Mouse (Mus musculus) heart, embryonic 15.5 days (tissue): Measurements from ENCODE around the gene Stk38. TPM values are rescaled to one million over a fixed set of nuclear protein-coding genes. Genes with fewer than 3 reads are reported as not detected.

Source experiments
- ATAC-seq: fragments of 200-750 bp; cut with Nextera tagmentation; replicated peaks from 2 replicates; pipeline ENCODE4 v1.8.0; 2017; ENCODE audit warnings: low read depth, moderate TSS enrichment; ENCODE audit not compliant: insufficient number of reproducible peaks, insufficient read depth, low FRiP score
- H3K27ac ChIP-seq: fragments of 300-500 bp; sonication (generic); 2 replicates; pipeline ENCODE4 v1.5.1; 2015; ENCODE audit warnings: mild to moderate bottlenecking, inconsistent platforms
- H3K27me3 ChIP-seq: fragments of 300-500 bp; sonication (generic); 2 replicates; pipeline ENCODE4 v1.6.1; 2015; ENCODE audit warnings: inconsistent platforms
- H3K36me3 ChIP-seq: fragments of 300-500 bp; sonication (generic); 2 replicates; pipeline ENCODE4 v1.6.1; 2015; ENCODE audit warnings: mild to moderate bottlenecking, inconsistent platforms
- H3K4me1 ChIP-seq: fragments of 300-500 bp; sonication (generic); replicated peaks from 2 replicates; pipeline ENCODE4 v1.6.1; 2015; ENCODE audit warnings: inconsistent platforms
- H3K4me2 ChIP-seq: fragments of 300-500 bp; sonication (generic); 2 replicates; pipeline ENCODE4 v1.6.1; 2015; ENCODE audit warnings: inconsistent platforms, mild to moderate bottlenecking, moderate library complexity
- H3K4me3 ChIP-seq: fragments of 300-500 bp; sonication (generic); 2 replicates; pipeline ENCODE4 v1.5.1; 2015; ENCODE audit warnings: mild to moderate bottlenecking, inconsistent platforms
- H3K9ac ChIP-seq: fragments of 300-500 bp; sonication (generic); 2 replicates; pipeline ENCODE4 v1.6.1; 2015; ENCODE audit warnings: mild to moderate bottlenecking, inconsistent platforms
- H3K9me3 ChIP-seq: fragments of 300-500 bp; sonication (generic); replicated peaks from 2 replicates; pipeline ENCODE4 v1.6.1; 2016; ENCODE audit warnings: inconsistent platforms
- WGBS: fragments of 180-500 bp; shearing (Covaris S2); methylation state at CpG from one replicate; pipeline ENCODE4 v1.1.7; 2015; ENCODE audit warnings: mixed read lengths; 5-methylcytosine and 5-hydroxymethylcytosine counted together
- polyA plus RNA-seq: library from polyadenylated mRNA; unstranded; fragments of >200 nt; fragmentation: Nextera tagmentation; extraction: Ambion mirVana; gene quantifications from 2 replicates; pipeline ENCODE4 v1.2.1, GENCODE M21; 2015

The Stk38 gene
- polyA plus RNA-seq, 1 experiment from 2014 or later = 73.6 TPM

DNA sequence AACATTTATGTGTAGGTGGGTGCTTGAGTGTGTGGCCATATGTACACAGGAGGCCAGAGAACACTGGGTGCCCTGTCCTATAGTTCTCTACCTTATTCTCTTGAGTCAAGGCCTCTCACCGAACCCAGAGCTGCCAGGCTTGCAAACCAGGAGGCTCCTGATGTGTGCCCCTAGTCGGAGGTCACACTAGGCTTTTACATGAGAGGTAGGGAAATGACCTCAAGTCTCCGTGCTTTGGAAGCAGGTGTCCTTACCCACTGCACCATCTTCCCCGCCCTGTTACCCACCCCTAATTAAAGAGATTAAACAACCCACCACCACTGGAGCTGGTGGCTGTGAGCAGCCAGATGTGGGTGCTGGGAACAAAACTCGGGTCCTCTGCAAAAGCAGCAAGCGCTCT lies 15.6 kb upstream of the Stk38 start:
- Histone ChIP-seq H3K36me3 (no peaks in the 10 kb centered on the region), H3K9ac (no peak overlapping the region), H3K9me3 (no peaks in the 10 kb centered on the region), H3K27ac (no peak overlapping the region), H3K4me1 (peaks cover 14% of the 10 kb centered on the region), H3K4me3 (no peak overlapping the region), H3K4me2 (no peak overlapping the region), H3K27me3 (no peaks in the 10 kb centered on the region)
- ATAC-seq = no peak
- 83% methylated on average over 6 of the region's 6 CpGs for WGBS

- 19% methylated on average over 15 of the region's 15 CpGs for WGBS
- no peak for ATAC-seq
- no peaks in the 10 kb centered on the region for H3K9me3 ChIP-seq
Measured at GRCm38 (mm10) chr17:29022230-29022819, 14.5 kb upstream of the Stk38 start.

GRCm38 (mm10) chr17:29020444-29020843 lies 12.6 kb upstream of the Stk38 start:
- ATAC-seq = no peak; the same call in 1 of the 2 replicates
- H3K9ac ChIP-seq = no peak overlapping the region

More at GRCm38 (mm10) chr17:29022230-29022819, 14.5 kb upstream of the Stk38 start:
- H3K4me2 ChIP-seq = peak overlapping the region; percentile 41
- no peaks in the 10 kb centered on the region for H3K27me3 ChIP-seq
- peaks cover 14% of the 10 kb centered on the region for H3K4me1 ChIP-seq
- H3K9ac ChIP-seq = no peak overlapping the region
- H3K4me3 ChIP-seq = 0 out of 2 replicates have a peak overlapping the region, but pooled peaks have one; percentile 12
- H3K36me3 ChIP-seq = no peaks in the 10 kb centered on the region
- no peak overlapping the region for H3K27ac ChIP-seq

GRCm38 (mm10) chr17:29019391-29019790 lies 11.6 kb upstream of the Stk38 start:
- no peak overlapping the region for H3K27ac ChIP-seq
- no peaks in the 10 kb centered on the region for H3K27me3 ChIP-seq
- 0 out of 2 replicates have a peak, but pooled peaks cover 6% of the 10 kb centered on the region for H3K4me1 ChIP-seq
- WGBS = 62% methylated on average over 7 of the region's 7 CpGs
- H3K9me3 ChIP-seq = no peaks in the 10 kb centered on the region; the same call in 1 of the 2 replicates
- no peaks in the 10 kb centered on the region for H3K36me3 ChIP-seq
- H3K4me2 ChIP-seq = no peak overlapping the region
- H3K4me3 ChIP-seq = no peak overlapping the region
- no peak overlapping the region for H3K9ac ChIP-seq
- ATAC-seq = no peak

More at GRCm38 (mm10) chr17:29020444-29020843, 12.6 kb upstream of the Stk38 start:
- Histone ChIP-seq H3K4me1 (peaks cover 14% of the 10 kb centered on the region), H3K4me3 (no peak overlapping the region), H3K4me2 (no peak overlapping the region), H3K27me3 (no peaks in the 10 kb centered on the region), H3K36me3 (no peaks in the 10 kb centered on the region), H3K27ac (no peak overlapping the region), H3K9me3 (no peaks in the 10 kb centered on the region; the same call in 1 of the 2 replicates)

DNA sequence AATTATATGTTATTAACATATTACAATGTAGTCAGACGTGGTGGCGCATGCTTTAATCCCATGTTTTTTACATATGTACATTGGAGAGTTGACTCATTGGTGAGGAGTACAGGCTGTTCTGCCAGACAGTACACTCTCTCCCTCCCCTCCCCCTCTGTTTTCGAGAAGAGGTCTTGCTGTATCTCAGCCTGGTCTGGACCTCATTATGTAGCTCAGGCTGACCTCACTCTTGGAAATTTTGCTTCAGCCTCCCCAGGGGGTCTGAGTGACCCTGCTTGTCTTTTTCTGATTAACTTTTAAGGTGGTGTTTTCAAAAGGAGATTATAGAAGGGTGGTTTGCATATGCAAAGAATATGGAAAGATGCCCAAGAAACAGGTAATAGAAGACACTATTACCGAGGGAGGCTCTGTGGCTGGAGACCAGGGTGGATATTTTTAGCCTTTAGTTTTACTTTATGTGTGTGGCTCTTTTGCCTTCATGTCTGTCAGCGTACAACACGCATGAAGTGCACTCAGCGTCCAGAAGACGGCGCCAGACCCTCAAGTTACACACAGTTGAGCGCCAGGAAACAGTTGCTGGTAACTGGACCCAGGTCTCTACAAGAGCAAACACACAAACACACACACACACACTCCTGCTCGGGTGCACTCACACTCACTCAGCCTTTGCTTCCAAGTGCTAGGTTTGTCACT lies 10.6 kb upstream of the Stk38 start:
- no peak overlapping the region for H3K9ac ChIP-seq
- no peak overlapping the region for H3K4me2 ChIP-seq
- ATAC-seq = no peak
- no peaks in the 10 kb centered on the region; the same call in 1 of the 2 replicates for H3K9me3 ChIP-seq
- H3K4me3 ChIP-seq = no peak overlapping the region
- no peaks in the 10 kb centered on the region for H3K27me3 ChIP-seq
- H3K36me3 ChIP-seq = no peaks in the 10 kb centered on the region
- 0 out of 2 replicates have a peak, but pooled peaks cover 3% of the 10 kb centered on the region for H3K4me1 ChIP-seq
- H3K27ac ChIP-seq = no peak overlapping the region
- 42% methylated on average over 11 of the region's 11 CpGs for WGBS

- no peak overlapping the region for H3K4me2 ChIP-seq
- H3K27ac ChIP-seq = no peak overlapping the region
- no peak overlapping the region for H3K4me3 ChIP-seq
- H3K27me3 ChIP-seq = no peaks in the 10 kb centered on the region
- 0 out of 2 replicates have a peak, but pooled peaks cover 3% of the 10 kb centered on the region for H3K4me1 ChIP-seq
- ATAC-seq = no peak
- H3K9ac ChIP-seq = no peak overlapping the region
- no peaks in the 10 kb centered on the region; the same call in 1 of the 2 replicates for H3K9me3 ChIP-seq
- no peaks in the 10 kb centered on the region for H3K36me3 ChIP-seq
- WGBS = 80% methylated on average over 4 of the region's 4 CpGs
Measured at GRCm38 (mm10) chr17:29016705-29017104, 8.9 kb upstream of the Stk38 start.

- no peak overlapping the region for H3K4me2 ChIP-seq
- 0 out of 2 replicates have a peak, but pooled peaks cover 3% of the 10 kb centered on the region for H3K4me1 ChIP-seq
- no peak overlapping the region for H3K27ac ChIP-seq
- H3K4me3 ChIP-seq = no peak overlapping the region
- H3K9ac ChIP-seq = no peak overlapping the region
- no peaks in the 10 kb centered on the region; the same call in 1 of the 2 replicates for H3K9me3 ChIP-seq
- no peaks in the 10 kb centered on the region for H3K36me3 ChIP-seq
- no peaks in the 10 kb centered on the region for H3K27me3 ChIP-seq
- 33% methylated on average over 2 of the region's 2 CpGs for WGBS
- ATAC-seq = no peak
Measured at GRCm38 (mm10) chr17:29015638-29016037, 7.8 kb upstream of the Stk38 start.

GRCm38 (mm10) chr17:29014235-29014634 lies 6.4 kb upstream of the Stk38 start:
- Histone ChIP-seq H3K4me3 (no peak overlapping the region), H3K4me2 (no peak overlapping the region), H3K4me1 (0 out of 2 replicates have a peak, but pooled peaks cover 3% of the 10 kb centered on the region), H3K27ac (no peak overlapping the region), H3K36me3 (no peaks in the 10 kb centered on the region), H3K9me3 (no peaks in the 10 kb centered on the region; the same call in 1 of the 2 replicates), H3K9ac (no peak overlapping the region), H3K27me3 (no peaks in the 10 kb centered on the region)
- no peak for ATAC-seq

- no peaks in the 10 kb centered on the region for H3K9me3 ChIP-seq
- H3K27ac ChIP-seq = no peak overlapping the region
- ATAC-seq = no peak
- no peaks in the 10 kb centered on the region for H3K27me3 ChIP-seq
- H3K4me3 ChIP-seq = no peak overlapping the region
- H3K4me1 ChIP-seq = peaks cover 16% of the 10 kb centered on the region
- 81% methylated on average over 4 of the region's 4 CpGs for WGBS
- H3K4me2 ChIP-seq = no peak overlapping the region
- no peak overlapping the region for H3K9ac ChIP-seq
- H3K36me3 ChIP-seq = no peaks in the 10 kb centered on the region; the same call in 1 of the 2 replicates
Measured at GRCm38 (mm10) chr17:29009181-29009580, 1.4 kb upstream of the Stk38 start.

DNA sequence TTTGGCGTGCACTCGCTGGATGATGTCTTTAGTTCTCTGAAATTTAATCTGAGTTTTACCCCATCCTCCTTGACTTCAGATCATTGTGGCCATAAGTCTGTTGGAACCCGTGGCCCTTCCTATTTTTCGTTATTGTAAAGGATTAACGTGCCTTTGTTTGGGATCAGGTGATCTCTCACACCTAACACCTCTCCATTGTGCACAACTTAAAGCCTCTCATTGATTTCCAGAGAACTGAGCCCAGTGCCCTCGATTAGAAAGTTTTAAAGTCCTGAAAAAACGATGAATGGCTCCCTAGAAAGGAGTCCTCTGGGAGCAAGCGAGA lies 493 bp upstream of the Stk38 start:
- no peaks in the 10 kb centered on the region for H3K9me3 ChIP-seq
- ATAC-seq = no peak

DNA sequence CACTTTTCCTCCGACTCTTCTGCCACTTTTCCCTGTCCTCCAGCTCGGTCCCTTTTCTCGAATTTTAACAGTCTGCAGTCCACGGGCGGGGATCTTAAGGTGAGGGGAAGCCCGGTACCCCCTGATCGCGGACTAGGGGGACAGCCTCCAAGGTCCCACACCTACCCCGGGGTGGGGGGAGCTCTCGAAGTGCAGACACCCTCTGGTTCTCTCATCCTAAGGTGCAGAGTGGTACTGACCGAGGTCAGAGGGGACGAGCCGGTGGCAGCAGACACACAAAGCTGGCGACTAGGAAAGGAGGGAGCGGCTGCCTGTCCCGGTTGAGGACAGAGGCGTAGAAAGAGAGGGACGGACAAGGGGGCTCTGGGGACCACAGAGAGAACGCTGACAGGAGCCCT lies 553 bp downstream of the Stk38 start:
- 0% methylated on average over 19 of the region's 19 CpGs for WGBS
- H3K4me1 ChIP-seq = peaks cover 17% of the 10 kb centered on the region
- H3K36me3 ChIP-seq = no peaks in the 10 kb centered on the region; the same call in 1 of the 2 replicates
- no peaks in the 10 kb centered on the region for H3K9me3 ChIP-seq
- ATAC-seq = peak; percentile 19; the same call in 1 of the 2 replicates
- peak overlapping the region; percentile 82 for H3K4me2 ChIP-seq
- H3K27ac ChIP-seq = peak overlapping the region; percentile 91
- H3K4me3 ChIP-seq = peak overlapping the region; percentile 99
- H3K9ac ChIP-seq = peak overlapping the region; percentile 93
- no peaks in the 10 kb centered on the region for H3K27me3 ChIP-seq

More for the DNA sequence above, 493 bp upstream of the Stk38 start:
- Histone ChIP-seq H3K4me2 (peak overlapping the region; percentile 82), H3K27ac (peak overlapping the region; percentile 91), H3K9ac (peak overlapping the region; percentile 93), H3K36me3 (no peaks in the 10 kb centered on the region; the same call in 1 of the 2 replicates), H3K4me3 (peak overlapping the region; percentile 99), H3K27me3 (no peaks in the 10 kb centered on the region), H3K4me1 (peaks cover 17% of the 10 kb centered on the region)
- 18% methylated on average over 8 of the region's 8 CpGs for WGBS
